Mouse (Mus musculus): Measurements from ENCODE around the gene Lrrc75b. TPM values are rescaled to one million over a fixed set of nuclear protein-coding genes. Genes with fewer than 3 reads are reported as not detected.
"Not testable (repeated sequence)": the region's sequence is repeated elsewhere in the genome, so short reads cannot be mapped to it uniquely, and the experiment has no call there.

Lrrc75b gene
- polyA plus RNA-seq, 1 experiment from 2014 or later = 34.5 TPM

- Histone ChIP-seq H3K36me3 (replicated peaks; ENCODE audit: control insufficient read depth, insufficient read depth) (peaks cover 67% of the 10 kb centered on the region), H3K4me3 (replicated peaks; ENCODE audit: low read length) (no peak overlapping the region), H3K27me3 (ENCODE audit: control insufficient read depth, insufficient read depth, low read length) (no peaks in the 10 kb centered on the region), H3K27ac (no peak overlapping the region), H3K4me2 (replicated peaks) (no peak overlapping the region), H3K4me1 (replicated peaks; ENCODE audit: control insufficient read depth, insufficient read depth, low read length) (no peaks in the 10 kb centered on the region), H3K9ac (no peak overlapping the region), H3K9me3 (ENCODE audit: control insufficient read depth, low read length) (no peaks in the 10 kb centered on the region)
- DNase-seq (ENCODE audit: low spot score) (no peak), ATAC-seq (ENCODE audit: low FRiP score) (no peak)
- 93% methylated on average over 2 of the region's 2 CpGs for WGBS
These were observed 29.8 kb downstream of the Lrrc75b start for GRCm38 (mm10) chr10:75530322-75530721.

GRCm38 (mm10) chr10:75525450-75525849 lies 34.7 kb downstream of the Lrrc75b start:
- ATAC-seq (ENCODE audit: low FRiP score); H3K4me2 ChIP-seq (replicated peaks); H3K4me3 ChIP-seq (replicated peaks; ENCODE audit: low read length); H3K9me3 ChIP-seq (ENCODE audit: control insufficient read depth, low read length); H3K27me3 ChIP-seq (ENCODE audit: control insufficient read depth, insufficient read depth, low read length); H3K4me1 ChIP-seq (replicated peaks; ENCODE audit: control insufficient read depth, insufficient read depth, low read length); DNase-seq (ENCODE audit: low spot score); H3K9ac ChIP-seq; H3K27ac ChIP-seq: not testable (repeated sequence)
- WGBS = 92% methylated on average over 9 of the region's 9 CpGs
- peaks cover 63% of the 10 kb centered on the region for H3K36me3 ChIP-seq (replicated peaks; ENCODE audit: control insufficient read depth, insufficient read depth)

GRCm38 (mm10) chr10:75521643-75522042 lies 38.5 kb downstream of the Lrrc75b start:
- no peak for ATAC-seq (ENCODE audit: low FRiP score)
- H3K27ac ChIP-seq = no peak overlapping the region
- no peak overlapping the region for H3K4me2 ChIP-seq (replicated peaks)
- H3K9me3 ChIP-seq (ENCODE audit: control insufficient read depth, low read length) = no peaks in the 10 kb centered on the region
- WGBS = 95% methylated on average over 4 of the region's 4 CpGs
- no peak overlapping the region for H3K4me3 ChIP-seq (replicated peaks; ENCODE audit: low read length)
- H3K4me1 ChIP-seq (replicated peaks; ENCODE audit: control insufficient read depth, insufficient read depth, low read length) = peaks cover 11% of the 10 kb centered on the region
- H3K9ac ChIP-seq = no peak overlapping the region
- H3K36me3 ChIP-seq (replicated peaks; ENCODE audit: control insufficient read depth, insufficient read depth) = peaks cover 63% of the 10 kb centered on the region
- no peak for DNase-seq (ENCODE audit: low spot score)
- H3K27me3 ChIP-seq (ENCODE audit: control insufficient read depth, insufficient read depth, low read length) = no peaks in the 10 kb centered on the region

GRCm38 (mm10) chr10:75520581-75520980 lies 39.5 kb downstream of the Lrrc75b start:
- no peak overlapping the region for H3K9ac ChIP-seq
- H3K27ac ChIP-seq = no peak overlapping the region
- DNase-seq (ENCODE audit: low spot score) (no peak), ATAC-seq (ENCODE audit: low FRiP score) (no peak)
- no peak overlapping the region for H3K4me2 ChIP-seq (replicated peaks)
- H3K4me3 ChIP-seq (replicated peaks; ENCODE audit: low read length) = no peak overlapping the region
- H3K27me3 ChIP-seq (ENCODE audit: control insufficient read depth, insufficient read depth, low read length) = no peaks in the 10 kb centered on the region
- WGBS = 97% methylated on average over 5 of the region's 5 CpGs
- H3K9me3 ChIP-seq (ENCODE audit: control insufficient read depth, low read length) = no peaks in the 10 kb centered on the region
- H3K4me1 ChIP-seq (replicated peaks; ENCODE audit: control insufficient read depth, insufficient read depth, low read length) = peaks cover 21% of the 10 kb centered on the region
- H3K36me3 ChIP-seq (replicated peaks; ENCODE audit: control insufficient read depth, insufficient read depth) = peaks cover 56% of the 10 kb centered on the region

GRCm38 (mm10) chr10:75517758-75518143 lies 42.4 kb downstream of the Lrrc75b start, which contains the start of gene Gucd1:
TSS of gene Gucd1 (minus strand) at chr10:75517972.
- H3K4me3 ChIP-seq (replicated peaks; ENCODE audit: low read length) = peak within 1 kb of the TSS; percentile 77
- H3K9me3 ChIP-seq (ENCODE audit: control insufficient read depth, low read length) = no peaks in the 10 kb centered on the region
- ATAC-seq (ENCODE audit: low FRiP score) (peak; percentile 91), DNase-seq (ENCODE audit: low spot score) (peak; percentile 96)
- peak within 1 kb of the TSS; percentile 93 for H3K27ac ChIP-seq
- peak within 1 kb of the TSS; percentile 83 for H3K4me2 ChIP-seq (replicated peaks)
- peaks cover 33% of the 10 kb centered on the region for H3K36me3 ChIP-seq (replicated peaks; ENCODE audit: control insufficient read depth, insufficient read depth)
- peak within 1 kb of the TSS; percentile 86 for H3K9ac ChIP-seq
- no peaks in the 10 kb centered on the region for H3K27me3 ChIP-seq (ENCODE audit: control insufficient read depth, insufficient read depth, low read length)
- under 1% methylated on average over 20 of the region's 20 CpGs for WGBS
- peaks cover 22% of the 10 kb centered on the region for H3K4me1 ChIP-seq (replicated peaks; ENCODE audit: control insufficient read depth, insufficient read depth, low read length)

GRCm38 (mm10) chr10:75517073-75517757 lies 42.9 kb downstream of the Lrrc75b start, which contains the start of gene Snrpd3:
TSS of gene Snrpd3 (plus strand) at chr10:75517551.
- Histone ChIP-seq H3K9me3 (ENCODE audit: control insufficient read depth, low read length) (no peaks in the 10 kb centered on the region), H3K4me2 (replicated peaks) (peak within 1 kb of the TSS; percentile 83), H3K9ac (peak within 1 kb of the TSS; percentile 86), H3K27me3 (ENCODE audit: control insufficient read depth, insufficient read depth, low read length) (no peaks in the 10 kb centered on the region), H3K4me1 (replicated peaks; ENCODE audit: control insufficient read depth, insufficient read depth, low read length) (peaks cover 22% of the 10 kb centered on the region), H3K27ac (peak within 1 kb of the TSS; percentile 93), H3K4me3 (replicated peaks; ENCODE audit: low read length) (peak within 1 kb of the TSS; percentile 77), H3K36me3 (replicated peaks; ENCODE audit: control insufficient read depth, insufficient read depth) (peaks cover 29% of the 10 kb centered on the region)
- WGBS = under 1% methylated on average over 41 of the region's 52 CpGs
- DNase-seq (ENCODE audit: low spot score) = peak; percentile 92
- ATAC-seq (ENCODE audit: low FRiP score) = peak; percentile 96

GRCm38 (mm10) chr10:75516724-75517072 lies 43.4 kb downstream of the Lrrc75b start:
- H3K27ac ChIP-seq = peak overlapping the region; percentile 93
- no peak for ATAC-seq (ENCODE audit: low FRiP score)

GRCm38 (mm10) chr10:75516038-75516723 lies 43.9 kb downstream of the Lrrc75b start:
- H3K27me3 ChIP-seq (ENCODE audit: control insufficient read depth, insufficient read depth, low read length) = no peaks in the 10 kb centered on the region
- H3K36me3 ChIP-seq (replicated peaks; ENCODE audit: control insufficient read depth, insufficient read depth) = peaks cover 30% of the 10 kb centered on the region
- peaks cover 22% of the 10 kb centered on the region for H3K4me1 ChIP-seq (replicated peaks; ENCODE audit: control insufficient read depth, insufficient read depth, low read length)
- 27% methylated on average over 8 of the region's 8 CpGs for WGBS
- peak overlapping the region; percentile 93 for H3K27ac ChIP-seq
- H3K9me3 ChIP-seq (ENCODE audit: control insufficient read depth, low read length) = no peaks in the 10 kb centered on the region
- peak overlapping the region; percentile 83 for H3K4me2 ChIP-seq (replicated peaks)
- ATAC-seq (ENCODE audit: low FRiP score) (no peak), DNase-seq (ENCODE audit: low spot score) (no peak)
- H3K4me3 ChIP-seq (replicated peaks; ENCODE audit: low read length) = peak overlapping the region; percentile 77
- H3K9ac ChIP-seq = peak overlapping the region; percentile 86

More at GRCm38 (mm10) chr10:75516724-75517072, 43.4 kb downstream of the Lrrc75b start:
- Histone ChIP-seq H3K36me3 (replicated peaks; ENCODE audit: control insufficient read depth, insufficient read depth) (peaks cover 28% of the 10 kb centered on the region), H3K9me3 (ENCODE audit: control insufficient read depth, low read length) (no peaks in the 10 kb centered on the region), H3K9ac (peak overlapping the region; percentile 86), H3K4me3 (replicated peaks; ENCODE audit: low read length) (peak overlapping the region; percentile 77), H3K4me2 (replicated peaks) (peak overlapping the region; percentile 83), H3K4me1 (replicated peaks; ENCODE audit: control insufficient read depth, insufficient read depth, low read length) (peaks cover 22% of the 10 kb centered on the region), H3K27me3 (ENCODE audit: control insufficient read depth, insufficient read depth, low read length) (no peaks in the 10 kb centered on the region)
- DNase-seq (ENCODE audit: low spot score) = no peak
- under 1% methylated on average over 12 of the region's 12 CpGs for WGBS

GRCm38 (mm10) chr10:75515216-75516037 lies 44.7 kb downstream of the Lrrc75b start:
- H3K9me3 ChIP-seq (ENCODE audit: control insufficient read depth, low read length) = no peaks in the 10 kb centered on the region
- no peak overlapping the region for H3K4me3 ChIP-seq (replicated peaks; ENCODE audit: low read length)
- H3K36me3 ChIP-seq (replicated peaks; ENCODE audit: control insufficient read depth, insufficient read depth) = peaks cover 30% of the 10 kb centered on the region
- ATAC-seq (ENCODE audit: low FRiP score) = no peak
- H3K27me3 ChIP-seq (ENCODE audit: control insufficient read depth, insufficient read depth, low read length) = no peaks in the 10 kb centered on the region
- H3K4me2 ChIP-seq (replicated peaks) = peak overlapping the region; percentile 83; the same call in 1 of the 2 replicates
- no peak for DNase-seq (ENCODE audit: low spot score)
- peaks cover 22% of the 10 kb centered on the region for H3K4me1 ChIP-seq (replicated peaks; ENCODE audit: control insufficient read depth, insufficient read depth, low read length)
- 90% methylated on average over 4 of the region's 4 CpGs for WGBS
- peak overlapping the region; percentile 86; the same call in 1 of the 2 replicates for H3K9ac ChIP-seq
- no peak overlapping the region for H3K27ac ChIP-seq

Measured in hindbrain, embryonic 14.5 days (tissue).